20 mouse cellular contexts compared by ENCODE assay signal in genomic region chr14:60209166-60209565, GRCm38 (mm10). TPM values are rescaled to one million over a fixed set of nuclear protein-coding genes. Genes with fewer than 3 reads are reported as not detected.
"Had no signal": no experiment of that assay in that cellular context is flagged by ENCODE, and none has a peak within 500 bp of the region (broad histone marks: within the 10 kb centered on the region; RNA-seq: fewer than 3 reads in every experiment).

No protein-coding gene starts in this region.

- H3K27me3 ChIP-seq: liver, embryonic 13.5 days; liver, embryonic 15.5 days; midbrain, embryonic 13.5 days; midbrain, embryonic 15.5 days; neural tube, embryonic 12.5 days; stomach, embryonic 15.5 days had no signal

- H3K4me1 ChIP-seq: liver, embryonic 13.5 days; liver, embryonic 15.5 days; megakaryocyte, embryonic 14.5 days; midbrain, embryonic 13.5 days; midbrain, embryonic 15.5 days; neural tube, embryonic 12.5 days; stomach, embryonic 15.5 days had no signal

- H3K36me3 ChIP-seq: liver, embryonic 13.5 days; liver, embryonic 15.5 days; midbrain, embryonic 13.5 days; midbrain, embryonic 15.5 days; neural tube, embryonic 12.5 days; stomach, embryonic 15.5 days had no signal

- H3K27ac ChIP-seq: liver, embryonic 13.5 days; liver, embryonic 15.5 days; macrophage; midbrain, embryonic 13.5 days; midbrain, embryonic 15.5 days; neural tube, embryonic 12.5 days had no signal

- H3K9ac ChIP-seq: liver, embryonic 13.5 days; liver, embryonic 15.5 days; liver, postnatal 0 days; lung, embryonic 14.5 days; midbrain, embryonic 13.5 days; midbrain, embryonic 15.5 days; neural tube, embryonic 12.5 days; stomach, embryonic 15.5 days had no signal

- H3K9me3 ChIP-seq: liver, embryonic 13.5 days; liver, embryonic 15.5 days; megakaryocyte, embryonic 14.5 days; midbrain, embryonic 13.5 days; midbrain, embryonic 15.5 days; neural tube, embryonic 12.5 days; stomach, embryonic 15.5 days had no signal

- ATAC-seq: liver, postnatal 0 days; midbrain, embryonic 13.5 days; midbrain, embryonic 15.5 days had no signal

- H3K4me3 ChIP-seq: liver, embryonic 13.5 days; liver, embryonic 15.5 days; megakaryocyte, embryonic 14.5 days; midbrain, embryonic 13.5 days; midbrain, embryonic 15.5 days; neural tube, embryonic 12.5 days; stomach, embryonic 15.5 days had no signal

- H3K4me2 ChIP-seq: liver, embryonic 11.5 days; liver, embryonic 13.5 days; liver, embryonic 15.5 days; lung, embryonic 14.5 days; midbrain, embryonic 11.5 days; midbrain, embryonic 13.5 days; midbrain, embryonic 15.5 days; neural tube, embryonic 12.5 days; stomach, embryonic 15.5 days had no signal

- DNase-seq: liver, embryonic 13.5 days; liver, postnatal 0 days; lung, embryonic 14.5 days; right cerebral cortex, postnatal 14 days; thymus, adult 2 months; thymus, postnatal 25 days; thymus, postnatal 4 days had no signal

RNA-seq across cellular contexts. Expression of gene Nupl1, which starts 42.1 kb away (rescaled TPM):
- polyA plus RNA-seq: liver, embryonic 11.5 days; liver, embryonic 13.5 days; liver, postnatal 0 days; lung, embryonic 14.5 days; lung, embryonic 16.5 days; macrophage; midbrain, postnatal 0 days; neural tube, embryonic 12.5 days; spleen, adult 2 months; thymus, adult 2 months; urinary bladder, adult 2 months had no signal
